Mouse (Mus musculus) inflammation-experienced regulatory T-cells, adult 6 months (primary cell): ENCODE measurements around the gene Apoc2. TPM values are rescaled to one million over a fixed set of nuclear protein-coding genes. Genes with fewer than 3 reads are reported as not detected.
A peak's percentile ranks its signal among the peaks of the same experiment; 100 is the strongest.

Experiments used
- ATAC-seq: one replicate; pipeline ENCODE4 v1.8.0; 2017
- polyA plus RNA-seq, 3 experiments: library from polyadenylated mRNA; unstranded; fragments of 100-300 nt; shearing (Covaris generic); gene quantifications; one replicate each; pipeline ENCODE4 v1.2.1; 2017

The Apoc2 gene
- not detected for polyA plus RNA-seq

GRCm38 (mm10) chr7:19677872-19678271 lies at the start of gene Apoc2:
Apoc2 (minus strand) TSS chr7:19677941.
- ATAC-seq: no peak

GRCm38 (mm10) chr7:19726541-19726940 lies 48.8 kb upstream of the Apoc2 start:
- ATAC-seq: no peak

GRCm38 (mm10) chr7:19724167-19724566 lies 46.4 kb upstream of the Apoc2 start:
- ATAC-seq: no peak

GRCm38 (mm10) chr7:19722754-19723195 lies 45.0 kb upstream of the Apoc2 start:
- no peak for ATAC-seq

GRCm38 (mm10) chr7:19719200-19719599 lies 41.5 kb upstream of the Apoc2 start:
- no peak for ATAC-seq

GRCm38 (mm10) chr7:19718297-19718952 lies 40.7 kb upstream of the Apoc2 start:
- ATAC-seq: no peak

- ATAC-seq: no peak
Observed at GRCm38 (mm10) chr7:19717346-19717745, 39.6 kb upstream of the Apoc2 start.

- no peak for ATAC-seq
Observed at GRCm38 (mm10) chr7:19716822-19717221, 39.1 kb upstream of the Apoc2 start.

- ATAC-seq: peak; percentile 15
Observed at GRCm38 (mm10) chr7:19716055-19716682, 38.4 kb upstream of the Apoc2 start.

- ATAC-seq: peak; percentile 90
Observed at GRCm38 (mm10) chr7:19715239-19716054, 37.7 kb upstream of the Apoc2 start, which contains the start of gene Tomm40. Tomm40 (minus strand) TSS chr7:19715438.

- no peak for ATAC-seq
Observed at GRCm38 (mm10) chr7:19714836-19715235, 37.1 kb upstream of the Apoc2 start.

- ATAC-seq: no peak
Observed at GRCm38 (mm10) chr7:19713598-19713997, 35.9 kb upstream of the Apoc2 start.

- ATAC-seq: no peak
Observed at GRCm38 (mm10) chr7:19713196-19713595, 35.5 kb upstream of the Apoc2 start.

GRCm38 (mm10) chr7:19712414-19712813 lies 34.7 kb upstream of the Apoc2 start:
- ATAC-seq: no peak

GRCm38 (mm10) chr7:19710650-19711049 lies 32.9 kb upstream of the Apoc2 start:
- no peak for ATAC-seq

- ATAC-seq: no peak
Observed at GRCm38 (mm10) chr7:19705271-19705670, 27.5 kb upstream of the Apoc2 start.

GRCm38 (mm10) chr7:19704475-19704874 lies 26.7 kb upstream of the Apoc2 start:
- no peak for ATAC-seq

- ATAC-seq: no peak
Observed at GRCm38 (mm10) chr7:19702859-19703555, 25.3 kb upstream of the Apoc2 start.

- no peak for ATAC-seq
Observed at GRCm38 (mm10) chr7:19701069-19701761, 23.5 kb upstream of the Apoc2 start.

- no peak for ATAC-seq
Observed at GRCm38 (mm10) chr7:19700299-19701068, 22.7 kb upstream of the Apoc2 start.

- ATAC-seq: no peak
Observed at GRCm38 (mm10) chr7:19699827-19700148, 22.0 kb upstream of the Apoc2 start.
